In the genomic region with DNA sequence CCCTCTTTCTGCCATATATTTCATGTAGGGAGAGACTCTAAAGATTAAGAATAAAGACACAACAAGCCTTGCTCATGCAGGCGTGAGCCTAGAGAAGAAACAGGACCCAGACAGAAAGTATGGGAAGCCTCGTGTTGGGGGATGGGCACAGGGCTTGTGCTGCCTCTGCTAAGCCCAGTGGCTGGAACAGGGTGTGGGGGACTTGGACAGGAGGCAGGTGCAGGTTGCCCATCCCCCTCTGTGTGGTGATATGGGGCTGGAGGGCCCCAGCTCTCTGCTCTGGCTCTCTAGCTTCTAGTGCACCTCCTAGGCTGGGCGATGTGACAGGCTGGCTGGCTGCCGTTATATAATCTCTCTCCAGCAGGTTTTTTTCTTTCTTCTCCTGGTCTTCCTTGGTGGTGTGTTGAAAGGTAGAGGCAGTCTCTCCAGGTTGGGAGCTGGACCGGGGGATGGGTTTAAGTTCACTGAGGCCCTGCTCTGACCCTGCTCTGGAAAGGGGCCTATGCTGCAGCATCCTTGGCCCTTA, we compare ENCODE assay signal across 8 mouse cellular contexts. TPM values are rescaled to one million over a fixed set of nuclear protein-coding genes. Genes with fewer than 3 reads are reported as not detected.
DNase-seq lines count a peak whose midpoint lies in the region; ATAC-seq and TF ChIP-seq lines count a peak whose summit lies in the region.

No protein-coding gene starts in this region.

- ATAC-seq in kidney, embryonic 14.5 days (ENCODE audit: low FRiP score, low TSS enrichment): no peak
- ATAC-seq in lung, embryonic 16.5 days (ENCODE audit: low read depth): no peak

- H3K36me3 ChIP-seq in heart, embryonic 10.5 days: peaks cover 2% of the 10 kb centered on the region; the same call in 1 of the 2 replicates
- no peaks in the 10 kb centered on the region for H3K36me3 ChIP-seq in kidney, embryonic 14.5 days (ENCODE audit: control insufficient read depth, insufficient read depth, low read length)
- H3K36me3 ChIP-seq in lung, embryonic 16.5 days (ENCODE audit: control insufficient read depth, insufficient read depth, low read length): no peaks in the 10 kb centered on the region

- peak overlapping the region; percentile 83 for H3K4me3 ChIP-seq in cortical plate, adult 2 months (ENCODE audit: insufficient read depth, low read length)
- peak overlapping the region; percentile 89 for H3K4me3 ChIP-seq in heart, embryonic 10.5 days
- H3K4me3 ChIP-seq in kidney, embryonic 14.5 days (ENCODE audit: low read length): peak overlapping the region; percentile 77
- peak overlapping the region; percentile 88 for H3K4me3 ChIP-seq in lung, embryonic 16.5 days (ENCODE audit: low read length)

- DNase-seq in right cerebral cortex, adult 18-20 months: peak; percentile 72
- no peak for DNase-seq in right cerebral cortex, postnatal 4 days
- DNase-seq in heart, embryonic 10.5 days (ENCODE audit: low spot score): peak; percentile 92
- peak; percentile 68 for DNase-seq in right cerebral cortex, postnatal 25 days
- no peak for DNase-seq in ovary, postnatal 14 days (ENCODE audit: low spot score)

- TF ChIP-seq POLR2A in cortical plate, adult 2 months (IDR thresholded peaks at IDR 0.05; ENCODE audit: extremely low read depth, insufficient read depth, low read length): peak; percentile 45; the same call in 1 of the 2 replicates

- no peak for TF ChIP-seq CTCF in cortical plate, adult 2 months (IDR thresholded peaks at IDR 0.05; ENCODE audit: extremely low read depth, insufficient read depth, low read length)

- WGBS in heart, embryonic 10.5 days: 4% methylated on average over 5 of the region's 5 CpGs
- WGBS in kidney, embryonic 14.5 days: 10% methylated on average over 5 of the region's 5 CpGs
- WGBS in lung, embryonic 16.5 days: 12% methylated on average over 5 of the region's 5 CpGs

- H3K4me2 ChIP-seq in kidney, embryonic 14.5 days (replicated peaks; ENCODE audit: low read depth, low read length): peak overlapping the region; percentile 88
- peak overlapping the region; percentile 71 for H3K4me2 ChIP-seq in lung, embryonic 16.5 days (ENCODE audit: low read depth, low read length)

- H3K27me3 ChIP-seq in heart, embryonic 10.5 days (ENCODE audit: insufficient read depth, poor library complexity, severe bottlenecking): no peaks in the 10 kb centered on the region
- H3K27me3 ChIP-seq in kidney, embryonic 14.5 days (ENCODE audit: control insufficient read depth, insufficient read depth, low read length): no peaks in the 10 kb centered on the region
- H3K27me3 ChIP-seq in lung, embryonic 16.5 days (ENCODE audit: control insufficient read depth, insufficient read depth, low read depth, low read length): no peaks in the 10 kb centered on the region

- no peaks in the 10 kb centered on the region for H3K9me3 ChIP-seq in heart, embryonic 10.5 days
- H3K9me3 ChIP-seq in kidney, embryonic 14.5 days (ENCODE audit: control insufficient read depth, low read length): no peaks in the 10 kb centered on the region
- no peaks in the 10 kb centered on the region for H3K9me3 ChIP-seq in lung, embryonic 16.5 days (ENCODE audit: control insufficient read depth, low read length)

- H3K27ac ChIP-seq in cortical plate, adult 2 months (ENCODE audit: insufficient read depth, low read length): peak overlapping the region; percentile 96
- H3K27ac ChIP-seq in heart, embryonic 10.5 days: peak overlapping the region; percentile 95
- no peak overlapping the region; the same call in 1 of the 2 replicates for H3K27ac ChIP-seq in kidney, embryonic 14.5 days (ENCODE audit: low read depth, low read length)
- peak overlapping the region; percentile 99 for H3K27ac ChIP-seq in lung, embryonic 16.5 days (ENCODE audit: low read length)

- H3K9ac ChIP-seq in kidney, embryonic 14.5 days (ENCODE audit: low read depth, low read length): peak overlapping the region; percentile 81
- H3K9ac ChIP-seq in lung, embryonic 16.5 days (ENCODE audit: low read length): peak overlapping the region; percentile 90

- peaks cover 36% of the 10 kb centered on the region for H3K4me1 ChIP-seq in cortical plate, adult 2 months (ENCODE audit: control insufficient read depth, insufficient read depth, low read length)
- peaks cover 93% of the 10 kb centered on the region for H3K4me1 ChIP-seq in heart, embryonic 10.5 days
- peaks cover 62% of the 10 kb centered on the region for H3K4me1 ChIP-seq in kidney, embryonic 14.5 days (ENCODE audit: control insufficient read depth, insufficient read depth, low read length)
- peaks cover 68% of the 10 kb centered on the region for H3K4me1 ChIP-seq in lung, embryonic 16.5 days (replicated peaks; ENCODE audit: control insufficient read depth, insufficient read depth, low read length)

RNA-seq across cellular contexts. Expression of a gene that starts 1.9 kb away (rescaled TPM):
- 128 and 131 TPM in 2 replicates for polyA plus RNA-seq in cortical plate, adult 2 months (2012; rRNA removed)
- 35.8 and 47.3 TPM in 2 replicates for polyA plus RNA-seq in heart, embryonic 10.5 days (2016; fragmentation: Nextera tagmentation; extraction: Ambion mirVana)
- 12.6 and 21.8 TPM in 2 replicates for polyA plus RNA-seq in kidney, embryonic 14.5 days (2014; fragmentation: Nextera tagmentation; extraction: Ambion mirVana)
- 19.9 and 22.9 TPM in 2 replicates for polyA plus RNA-seq in lung, embryonic 16.5 days (2015; fragmentation: Nextera tagmentation; extraction: Ambion mirVana)

Comparison
In these comparisons a context has a peak if more than half of its experiments do, and no peak if none do; other contexts are left out.
1. DNase-seq: peak in right cerebral cortex, adult 18-20 months (single experiment), heart, embryonic 10.5 days (single experiment) and right cerebral cortex, postnatal 25 days (single experiment); none in right cerebral cortex, postnatal 4 days (single experiment) and ovary, postnatal 14 days (single experiment).
2. Peak in every context shown above with its lines, with median percentiles within 50 percentile points of each other: H3K4me3 ChIP-seq.